Mouse (Mus musculus) hematopoietic stem cell, adult 5-6 weeks (primary cell): ENCODE results near the gene Eda. TPM values are rescaled to one million over a fixed set of nuclear protein-coding genes. Genes with fewer than 3 reads are reported as not detected.

ENCODE experiments used
- ATAC-seq, 2 experiments: fragments of 125-278 bp in 1 of 2; replicated peaks in 1 of 2; 2 replicates each; pipeline ENCODE4 v1.8.0; 2016 to 2017; ENCODE audit warnings: inconsistent platforms in 2 of 2, mild to moderate bottlenecking in 2 of 2, moderate number of reproducible peaks in 2 of 2, low read depth in 1 of 2, moderate TSS enrichment in 1 of 2; ENCODE audit not compliant: low FRiP score in 2 of 2, poor library complexity in 2 of 2, severe bottlenecking in 2 of 2, insufficient read depth in 1 of 2, low TSS enrichment in 1 of 2
- total RNA-seq: library from RNA; stranded (forward); fragments of 172-1452, 232-1000 nt; gene quantifications from 2 replicates; pipeline ENCODE4 v1.2.3, GENCODE M21; 2017

Gene Eda
- total RNA-seq, result 0.38 and 0.74 TPM in 2 replicates

DNA sequence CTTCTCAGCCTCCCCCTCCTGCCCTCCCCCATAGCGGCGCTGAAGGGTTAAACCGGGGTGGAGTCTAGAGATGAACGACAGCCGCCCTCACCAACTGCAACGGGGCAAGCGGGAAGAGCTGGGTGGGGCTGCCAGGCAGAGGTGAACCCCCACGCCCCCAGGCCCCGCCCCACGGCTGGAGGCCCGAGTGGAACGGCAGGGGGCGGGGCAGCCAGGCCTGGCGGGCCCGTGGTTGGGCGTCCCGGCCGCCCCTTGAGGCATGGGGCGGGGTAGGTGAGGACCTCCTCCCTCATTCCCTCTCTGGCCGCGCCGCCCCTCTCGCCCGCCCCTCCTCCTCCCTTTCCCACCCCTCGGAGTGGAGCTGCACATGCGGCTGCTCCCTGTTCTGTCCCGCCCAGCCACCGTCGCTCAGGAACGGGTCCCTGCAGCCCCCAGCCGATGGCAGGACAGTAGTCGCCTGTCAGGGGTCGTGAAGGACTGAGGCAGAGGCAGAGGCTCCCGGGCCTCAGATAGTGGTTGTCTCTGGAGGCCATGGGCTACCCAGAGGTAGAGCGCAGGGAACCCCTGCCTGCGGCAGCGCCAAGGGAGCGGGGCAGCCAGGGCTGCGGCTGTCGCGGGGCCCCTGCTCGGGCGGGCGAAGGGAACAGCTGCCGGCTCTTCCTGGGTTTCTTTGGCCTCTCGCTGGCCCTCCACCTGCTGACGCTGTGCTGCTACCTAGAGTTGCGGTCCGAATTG lies at the start of gene Eda:
Eda (plus strand) TSS at position 357 of the 735 bp plus-strand sequence.
- ATAC-seq, result peak; percentile 80 to 81

DNA sequence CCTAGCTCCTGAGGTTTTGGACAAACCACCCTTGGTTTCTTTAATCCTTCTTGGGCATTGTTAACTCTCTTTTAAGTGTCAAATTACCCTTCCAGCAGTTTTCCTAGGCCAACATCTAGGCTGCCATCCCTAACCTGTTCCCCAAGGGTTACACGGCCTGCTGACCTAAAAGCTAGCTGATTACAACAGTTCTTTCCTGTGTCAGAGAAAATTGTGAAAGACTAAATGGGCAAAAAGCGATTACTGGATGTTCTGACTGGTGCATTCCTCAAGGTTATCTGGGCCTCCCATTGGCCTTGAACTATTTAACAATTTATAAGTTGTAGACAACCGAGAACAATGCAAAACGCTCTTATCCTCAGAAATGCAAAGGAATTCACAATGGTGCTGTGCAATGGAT lies 14.4 kb upstream of the Eda start:
- ATAC-seq, result no peak

GRCm38 (mm10) chrX:99970111-99970510 lies 5.3 kb upstream of the Eda start:
- ATAC-seq, result no peak

DNA sequence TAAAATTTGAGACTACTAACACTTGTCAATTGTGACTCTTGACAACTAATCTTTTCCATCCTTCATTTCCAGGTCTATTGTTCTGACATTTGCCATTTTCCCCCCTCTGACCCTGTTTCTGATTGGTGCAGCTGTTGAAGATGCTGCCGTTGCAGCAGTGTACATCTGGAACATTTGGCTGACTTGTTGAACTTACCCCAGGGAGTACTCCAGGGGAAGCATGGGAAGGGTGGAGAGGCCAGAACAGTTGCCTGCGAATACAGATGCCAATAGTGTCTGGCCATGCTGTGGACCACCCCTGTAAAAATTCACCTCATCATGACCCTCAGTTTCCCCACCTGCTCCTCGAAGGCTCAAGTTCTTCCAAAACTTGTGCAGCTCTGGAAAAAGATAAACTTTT lies 1.0 kb upstream of the Eda start:
- ATAC-seq, result no peak

DNA sequence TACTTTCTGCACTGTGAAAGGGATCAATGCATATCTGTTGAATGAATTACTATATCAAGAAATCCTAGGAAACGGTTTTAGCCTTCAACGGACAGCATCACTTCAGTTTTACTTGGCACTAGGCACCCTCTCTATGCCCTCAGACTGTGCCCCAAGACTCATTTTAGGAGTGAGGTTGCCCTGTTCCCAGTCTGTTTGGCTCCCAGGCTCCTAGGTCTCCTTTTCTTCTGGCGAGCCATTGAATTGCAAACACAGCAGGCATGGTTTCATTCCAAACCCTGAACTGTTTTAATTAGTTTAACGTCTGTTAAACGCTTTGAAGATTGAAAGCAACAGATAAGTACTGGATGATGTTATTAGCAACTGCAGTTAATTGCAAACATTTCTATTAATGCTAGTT lies 603 bp upstream of the Eda start:
- no peak for ATAC-seq

- peak; percentile 25 to 40; a peak in 3 of 4 replicates for ATAC-seq
Observed at GRCm38 (mm10) chrX:99975985-99976924, 849 bp downstream of the Eda start.

DNA sequence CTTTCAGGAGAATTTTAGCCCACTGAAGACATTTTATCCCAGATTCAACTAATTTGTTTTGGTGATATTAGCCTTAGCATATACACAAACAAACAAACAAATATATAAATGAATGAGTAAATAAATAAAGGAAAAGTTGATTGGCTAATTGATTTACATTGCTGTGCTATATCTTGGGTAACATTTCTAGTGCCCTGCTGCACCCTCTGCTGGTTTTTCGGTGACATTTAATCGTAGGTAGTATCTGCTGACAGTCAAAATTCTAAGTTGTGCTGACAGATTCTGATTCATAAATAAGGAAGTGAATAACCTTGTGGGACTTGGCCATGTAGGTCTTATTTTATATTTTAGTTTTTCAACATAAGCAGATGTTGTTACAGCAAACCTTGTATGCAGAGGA lies 2.9 kb downstream of the Eda start:
- ATAC-seq, result no peak

DNA sequence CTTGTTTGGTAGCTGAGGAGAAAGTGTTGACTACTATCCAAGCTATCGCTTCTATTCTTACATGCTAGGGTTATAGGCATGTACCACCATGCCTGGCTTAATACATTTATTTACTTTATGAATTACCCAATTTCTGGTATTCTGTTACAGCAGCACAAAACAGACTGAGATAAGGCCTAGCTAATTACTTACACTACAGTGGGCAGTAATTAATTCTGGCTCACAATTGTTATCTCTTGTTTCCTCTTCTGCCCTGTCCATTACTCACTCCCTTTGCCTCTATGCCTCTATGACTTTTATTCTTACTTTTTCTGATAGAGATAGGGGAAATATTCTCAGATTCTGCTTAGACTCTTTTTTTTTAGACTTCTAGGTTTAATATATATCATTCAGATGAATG lies 18.0 kb downstream of the Eda start:
- ATAC-seq, result no peak

- no peak for ATAC-seq
Observed at GRCm38 (mm10) chrX:99999342-99999741, 23.9 kb downstream of the Eda start.

- peak; percentile 45 to 73; a peak in 3 of 4 replicates for ATAC-seq
Observed at GRCm38 (mm10) chrX:100118362-100118761, 143.0 kb downstream of the Eda start.

GRCm38 (mm10) chrX:100195286-100195685 lies 219.9 kb downstream of the Eda start:
- ATAC-seq, result no peak

DNA sequence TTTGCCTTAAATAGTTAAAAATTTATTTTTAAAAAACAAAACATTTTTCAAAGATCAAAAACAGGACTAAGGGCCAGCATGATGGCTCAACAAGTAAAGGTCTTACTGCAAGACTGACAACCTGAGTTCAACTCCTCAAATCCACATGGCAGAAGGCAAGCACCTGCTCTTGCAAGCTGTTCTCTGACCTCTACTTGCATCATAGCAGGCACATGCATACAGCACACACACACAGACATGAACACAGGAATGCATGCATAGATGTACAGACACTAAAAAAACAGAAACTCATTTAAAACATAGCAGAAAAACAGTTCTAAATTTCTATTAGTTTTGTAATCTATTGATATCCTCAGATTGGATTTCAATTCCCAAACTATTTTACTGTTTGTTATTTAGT lies 338.2 kb downstream of the Eda start:
- no peak for ATAC-seq

DNA sequence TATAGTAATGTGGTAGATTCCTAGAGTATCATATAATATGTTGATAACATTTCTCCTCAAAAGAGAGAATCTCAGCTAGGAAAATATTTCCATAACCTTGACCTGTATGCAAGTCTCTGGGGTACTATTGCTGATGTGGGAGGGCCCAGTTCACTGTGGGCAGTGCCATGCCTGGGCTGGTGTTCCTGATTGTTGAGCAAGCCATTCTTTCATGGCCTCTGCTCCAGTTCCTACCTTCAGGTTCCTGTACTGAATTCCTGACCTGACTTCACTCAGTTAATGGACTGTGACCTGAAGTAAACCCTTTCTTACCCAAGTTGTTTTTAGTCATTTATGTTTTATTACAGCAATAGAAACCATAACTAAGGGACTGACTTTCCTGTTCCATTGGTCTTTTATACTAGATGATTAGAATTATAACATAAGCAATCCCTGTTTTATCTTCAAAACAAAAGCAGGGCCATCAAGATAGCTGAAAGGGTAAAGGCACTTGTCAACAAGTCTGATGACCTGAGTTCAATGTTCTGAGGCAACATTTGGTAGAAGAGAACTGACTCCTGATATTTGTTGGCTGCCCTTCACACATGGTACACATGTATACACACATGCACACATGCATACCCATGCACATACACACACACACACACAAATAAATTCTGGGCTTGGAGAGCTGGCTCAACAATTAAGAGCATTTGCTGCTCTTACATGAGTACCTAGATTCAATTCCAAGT lies 338.9 kb downstream of the Eda start:
- ATAC-seq, result no peak

GRCm38 (mm10) chrX:100340687-100341086 lies 365.3 kb downstream of the Eda start:
- ATAC-seq, result peak; percentile 64 to 76; a peak in 3 of 4 replicates

DNA sequence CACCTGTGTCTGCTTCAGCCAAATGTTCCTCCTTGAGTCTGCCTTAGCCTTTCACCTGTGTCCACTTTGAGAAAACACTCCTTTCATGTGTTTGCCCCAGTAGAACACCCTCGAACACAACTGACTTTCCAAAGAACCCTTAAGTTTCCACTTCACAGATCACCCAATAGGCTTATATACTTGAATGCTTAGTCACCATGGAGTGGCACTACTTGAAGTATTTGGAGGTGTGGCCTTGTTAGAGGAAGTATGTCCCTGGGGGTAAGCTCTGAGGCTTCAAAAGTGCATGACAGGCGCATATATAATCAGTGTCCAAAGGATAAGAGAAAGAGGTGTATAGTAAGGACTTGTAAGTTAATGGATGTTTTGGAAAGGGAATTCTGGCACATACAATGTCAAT lies 369.0 kb downstream of the Eda start:
- ATAC-seq, result no peak

- no peak for ATAC-seq
Observed at GRCm38 (mm10) chrX:100356974-100357373, 381.6 kb downstream of the Eda start.

- no peak for ATAC-seq
Observed at GRCm38 (mm10) chrX:100389887-100390286, 414.5 kb downstream of the Eda start.

GRCm38 (mm10) chrX:100392304-100392703 lies 416.9 kb downstream of the Eda start:
- ATAC-seq, result peak in 1 of 2 experiments; percentile 32; a peak in 2 of 4 replicates
